Mouse (Mus musculus): ENCODE measurements around the gene Syngap1.

DNA sequence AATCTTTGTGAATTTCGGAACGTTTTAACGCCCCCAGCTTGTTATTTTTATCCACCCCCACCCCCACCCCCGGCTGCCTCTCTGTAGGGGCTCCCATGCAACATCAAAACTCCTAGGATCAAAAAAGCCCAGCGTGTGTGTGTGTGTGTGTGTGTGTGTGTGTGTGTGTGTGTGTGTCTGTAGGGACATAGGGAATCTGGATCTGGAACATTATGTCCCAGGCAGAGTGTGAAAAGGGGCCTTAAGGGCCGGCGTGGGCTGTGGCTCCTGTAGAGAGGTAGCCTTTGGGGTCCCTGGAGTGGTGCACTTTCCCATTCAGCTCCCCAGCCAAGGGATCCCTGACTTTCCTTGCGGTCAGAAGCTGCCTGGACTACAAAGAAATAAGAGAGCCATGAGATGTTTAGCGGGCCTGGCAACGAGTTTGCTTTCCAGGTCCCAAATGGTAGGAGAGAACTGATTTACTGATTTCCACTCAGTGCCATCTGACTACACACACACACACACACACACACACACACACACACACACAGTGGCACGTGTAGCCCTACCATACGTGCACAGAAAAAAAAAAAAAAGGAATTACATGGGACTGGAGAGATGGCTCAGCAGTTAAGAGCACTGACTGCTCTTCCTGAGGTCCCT lies 77.6 kb downstream of the Syngap1 start:
- TF ChIP-seq GATA1 (IDR thresholded peaks at IDR 0.05; ENCODE audit: low read length) (no peak), TAL1 (IDR thresholded peaks at IDR 0.05; ENCODE audit: low read length) (no peak)

Data from erythroblast, embryonic 14.5 days (primary cell).